Mouse (Mus musculus): ENCODE data around the gene Ostc. TPM values are rescaled to one million over a fixed set of nuclear protein-coding genes. Genes with fewer than 3 reads are reported as not detected.

Ostc gene
- polyA plus RNA-seq, 1 experiment: 97.7 TPM

DNA sequence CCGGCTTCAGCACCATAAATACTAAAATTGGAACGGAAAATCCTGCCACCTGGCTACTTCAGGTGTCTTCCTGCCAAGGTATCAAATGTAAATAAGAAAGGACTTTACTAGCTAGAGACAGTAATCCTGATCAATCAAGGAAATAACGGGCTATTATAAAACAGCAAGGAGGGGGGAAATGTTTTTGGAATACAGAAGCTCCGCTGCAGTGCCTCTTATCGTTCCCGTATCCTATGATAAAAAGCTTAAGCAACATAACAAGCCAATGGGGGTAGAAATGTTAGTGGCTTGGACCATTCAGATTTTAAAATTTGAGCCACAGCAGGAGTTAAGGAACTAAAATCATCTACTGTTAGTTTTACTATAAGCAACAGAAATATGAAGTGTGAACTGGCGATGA, 859 bp upstream of the Ostc start:
- TF ChIP-seq CTCF (IDR thresholded peaks at IDR 0.05; ENCODE audit: low read depth, low read length) (no peak), POLR2A (IDR thresholded peaks at IDR 0.05; ENCODE audit: borderline replicate concordance, low read depth, low read length) (no peak)
- H3K4me3 ChIP-seq (ENCODE audit: insufficient read depth, low read length): no peak overlapping the region
- H3K27ac ChIP-seq (ENCODE audit: insufficient read depth, low read depth, low read length): no peak overlapping the region
- H3K4me1 ChIP-seq (ENCODE audit: control insufficient read depth, insufficient read depth, low read length): peaks cover 15% of the 10 kb centered on the region

DNA sequence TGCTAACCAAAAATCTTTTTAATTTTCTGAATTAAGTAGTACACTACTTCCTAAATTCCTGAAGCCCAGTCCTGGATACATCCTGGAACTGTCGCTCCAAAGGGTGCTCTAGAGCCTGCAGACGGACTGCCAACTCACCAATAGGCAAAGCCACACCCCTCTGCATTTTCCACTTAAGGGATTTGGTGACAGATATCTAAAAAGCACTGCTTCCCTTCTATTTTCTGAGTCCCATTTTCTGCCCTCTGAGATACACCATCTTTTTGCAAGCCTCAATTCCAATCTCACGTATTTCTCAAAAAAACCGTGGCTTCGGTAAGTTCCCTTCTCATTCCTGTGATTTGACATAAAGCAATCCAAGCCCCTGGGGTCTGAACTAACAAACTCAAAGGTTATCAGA, 715 bp downstream of the Ostc start:
- Histone ChIP-seq H3K4me3 (ENCODE audit: insufficient read depth, low read length) (peak overlapping the region; percentile 84), H3K4me1 (ENCODE audit: control insufficient read depth, insufficient read depth, low read length) (peaks cover 13% of the 10 kb centered on the region), H3K27ac (ENCODE audit: insufficient read depth, low read depth, low read length) (peak overlapping the region; percentile 53)
- TF ChIP-seq POLR2A (IDR thresholded peaks at IDR 0.05; ENCODE audit: borderline replicate concordance, low read depth, low read length) (no peak), CTCF (IDR thresholded peaks at IDR 0.05; ENCODE audit: low read depth, low read length) (no peak)

DNA sequence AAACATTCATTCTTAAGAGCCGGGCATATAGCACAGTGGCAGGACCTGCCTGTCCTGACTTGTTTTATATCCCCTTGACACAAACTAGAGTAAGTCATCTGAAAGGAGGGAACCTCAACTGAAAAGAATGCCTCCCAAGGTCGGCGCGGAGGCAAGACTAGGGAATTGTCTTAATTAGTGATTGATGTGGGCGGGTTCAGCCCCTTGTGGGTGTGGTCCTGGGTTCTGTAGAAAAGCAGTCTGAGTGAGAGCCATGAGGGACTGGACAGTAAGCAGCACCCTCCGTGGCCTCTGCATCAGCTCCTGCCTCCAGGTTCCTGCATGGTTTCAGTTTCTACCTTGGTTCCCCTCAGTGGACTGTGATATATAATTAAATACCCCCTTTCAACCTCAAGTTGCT, 7.0 kb downstream of the Ostc start:
- Histone ChIP-seq H3K27ac (ENCODE audit: insufficient read depth, low read depth, low read length) (no peak overlapping the region), H3K4me1 (ENCODE audit: control insufficient read depth, insufficient read depth, low read length) (peaks cover 3% of the 10 kb centered on the region), H3K4me3 (ENCODE audit: insufficient read depth, low read length) (no peak overlapping the region)
- TF ChIP-seq POLR2A (IDR thresholded peaks at IDR 0.05; ENCODE audit: borderline replicate concordance, low read depth, low read length) (no peak), CTCF (IDR thresholded peaks at IDR 0.05; ENCODE audit: low read depth, low read length) (no peak)

DNA sequence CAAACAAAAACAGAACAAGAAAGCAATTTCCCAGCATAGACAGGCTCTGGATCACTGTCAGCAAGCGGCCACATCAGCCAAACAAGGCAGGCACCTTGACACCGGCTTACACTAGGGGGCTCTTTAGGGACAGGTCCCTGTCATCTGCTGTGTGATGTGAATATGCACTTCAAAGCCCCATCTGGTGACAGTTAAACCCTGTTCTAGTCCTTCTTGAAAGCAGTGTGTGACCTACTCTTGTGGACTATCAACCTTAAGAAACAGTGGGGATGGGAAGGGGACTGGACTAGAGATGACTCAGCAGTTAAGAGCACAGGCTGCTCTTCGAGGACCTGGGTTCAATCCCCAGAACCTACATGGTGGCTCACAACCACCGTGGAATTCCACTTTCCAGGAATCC, 11.6 kb downstream of the Ostc start:
- H3K4me3 ChIP-seq (ENCODE audit: insufficient read depth, low read length): no peak overlapping the region
- H3K27ac ChIP-seq (ENCODE audit: insufficient read depth, low read depth, low read length): no peak overlapping the region
- TF ChIP-seq POLR2A (IDR thresholded peaks at IDR 0.05; ENCODE audit: borderline replicate concordance, low read depth, low read length) (no peak), CTCF (IDR thresholded peaks at IDR 0.05; ENCODE audit: low read depth, low read length) (no peak)
- no peaks in the 10 kb centered on the region for H3K4me1 ChIP-seq (ENCODE audit: control insufficient read depth, insufficient read depth, low read length)

DNA sequence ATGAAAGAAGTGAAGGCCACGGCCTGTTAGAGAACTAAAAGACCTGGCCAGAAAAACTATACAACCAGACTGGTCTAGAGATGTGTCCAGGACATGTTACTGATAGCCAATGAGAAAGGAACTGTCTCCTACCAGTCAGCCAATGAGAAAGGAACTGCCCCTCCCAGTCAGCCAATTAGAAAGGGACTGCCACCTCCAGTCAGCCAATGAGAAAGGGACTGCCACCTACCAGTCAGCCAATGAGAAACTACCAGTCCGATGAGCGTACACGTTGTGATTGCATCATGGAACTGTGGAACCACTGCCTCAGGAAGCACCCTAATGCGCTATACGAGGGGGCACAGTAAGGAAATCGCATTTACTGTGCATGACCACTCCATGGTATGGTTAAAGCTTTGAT, 14.5 kb downstream of the Ostc start:
- no peaks in the 10 kb centered on the region for H3K4me1 ChIP-seq (ENCODE audit: control insufficient read depth, insufficient read depth, low read length)
- no peak for TF ChIP-seq CTCF (IDR thresholded peaks at IDR 0.05; ENCODE audit: low read depth, low read length)
- H3K27ac ChIP-seq (ENCODE audit: insufficient read depth, low read depth, low read length): no peak overlapping the region
- no peak overlapping the region for H3K4me3 ChIP-seq (ENCODE audit: insufficient read depth, low read length)

DNA sequence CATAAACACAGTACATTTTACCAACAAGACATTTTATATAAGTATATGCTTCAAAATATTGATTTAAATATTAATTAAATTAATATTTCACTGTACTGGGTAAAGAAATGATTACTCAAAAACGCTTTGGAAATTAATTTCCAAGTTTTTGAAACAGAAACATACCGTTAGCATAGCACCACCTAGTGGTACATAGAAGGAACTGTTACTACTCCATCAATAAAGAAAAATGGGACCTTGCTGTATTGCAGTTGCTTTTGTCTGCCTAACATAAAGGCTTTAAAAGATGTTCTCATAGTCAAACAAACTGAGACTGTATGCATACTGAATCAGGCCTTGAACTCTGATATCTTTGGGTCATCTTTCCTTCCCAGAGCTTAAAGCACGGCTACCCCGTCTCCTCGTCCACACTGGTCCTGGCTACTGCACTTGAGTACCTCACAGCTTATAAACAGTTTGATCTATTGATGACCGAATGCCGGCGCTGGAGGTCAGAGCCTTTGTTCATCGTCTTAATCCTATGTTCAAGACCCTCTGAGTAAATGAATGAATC, 15.1 kb downstream of the Ostc start:
- H3K27ac ChIP-seq (ENCODE audit: insufficient read depth, low read depth, low read length): no peak overlapping the region
- TF ChIP-seq POLR2A (IDR thresholded peaks at IDR 0.05; ENCODE audit: borderline replicate concordance, low read depth, low read length) (no peak), CTCF (IDR thresholded peaks at IDR 0.05; ENCODE audit: low read depth, low read length) (no peak)

DNA sequence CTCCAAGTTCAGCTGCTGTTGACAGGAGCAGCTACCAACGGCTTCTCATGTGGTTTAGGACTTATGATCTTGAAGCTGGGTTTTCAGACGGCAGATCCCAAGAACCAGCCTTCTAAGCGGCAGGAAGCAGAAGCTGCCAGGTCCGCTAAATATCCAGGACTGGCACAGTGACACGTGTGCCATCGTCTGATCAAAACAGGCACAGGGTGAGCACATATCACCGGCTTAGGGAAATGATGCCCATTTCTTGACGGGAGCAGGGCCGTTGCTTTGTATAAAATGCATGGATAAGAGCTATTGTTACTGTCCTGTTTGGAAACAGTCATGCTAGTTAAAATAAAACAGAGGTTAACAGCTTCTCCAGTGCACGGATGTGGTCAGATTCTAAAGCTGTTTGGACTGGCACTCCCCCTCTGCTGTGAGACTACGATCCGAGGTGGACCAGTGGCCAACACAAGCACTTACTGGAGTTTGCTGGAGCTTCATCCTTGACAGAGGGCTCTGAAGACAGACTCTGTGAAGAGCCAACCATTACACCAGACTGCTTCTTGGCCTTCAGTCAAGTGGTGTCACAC, 17.6 kb downstream of the Ostc start:
- TF ChIP-seq POLR2A (IDR thresholded peaks at IDR 0.05; ENCODE audit: borderline replicate concordance, low read depth, low read length): no peak
- no peak for TF ChIP-seq CTCF (IDR thresholded peaks at IDR 0.05; ENCODE audit: low read depth, low read length)
- H3K27ac ChIP-seq (ENCODE audit: insufficient read depth, low read depth, low read length): no peak overlapping the region
- no peaks in the 10 kb centered on the region for H3K4me1 ChIP-seq (ENCODE audit: control insufficient read depth, insufficient read depth, low read length)
- no peak overlapping the region for H3K4me3 ChIP-seq (ENCODE audit: insufficient read depth, low read length)

More for the DNA sequence above, 15.1 kb downstream of the Ostc start:
- Histone ChIP-seq H3K4me1 (ENCODE audit: control insufficient read depth, insufficient read depth, low read length) (no peaks in the 10 kb centered on the region), H3K4me3 (ENCODE audit: insufficient read depth, low read length) (no peak overlapping the region)

DNA sequence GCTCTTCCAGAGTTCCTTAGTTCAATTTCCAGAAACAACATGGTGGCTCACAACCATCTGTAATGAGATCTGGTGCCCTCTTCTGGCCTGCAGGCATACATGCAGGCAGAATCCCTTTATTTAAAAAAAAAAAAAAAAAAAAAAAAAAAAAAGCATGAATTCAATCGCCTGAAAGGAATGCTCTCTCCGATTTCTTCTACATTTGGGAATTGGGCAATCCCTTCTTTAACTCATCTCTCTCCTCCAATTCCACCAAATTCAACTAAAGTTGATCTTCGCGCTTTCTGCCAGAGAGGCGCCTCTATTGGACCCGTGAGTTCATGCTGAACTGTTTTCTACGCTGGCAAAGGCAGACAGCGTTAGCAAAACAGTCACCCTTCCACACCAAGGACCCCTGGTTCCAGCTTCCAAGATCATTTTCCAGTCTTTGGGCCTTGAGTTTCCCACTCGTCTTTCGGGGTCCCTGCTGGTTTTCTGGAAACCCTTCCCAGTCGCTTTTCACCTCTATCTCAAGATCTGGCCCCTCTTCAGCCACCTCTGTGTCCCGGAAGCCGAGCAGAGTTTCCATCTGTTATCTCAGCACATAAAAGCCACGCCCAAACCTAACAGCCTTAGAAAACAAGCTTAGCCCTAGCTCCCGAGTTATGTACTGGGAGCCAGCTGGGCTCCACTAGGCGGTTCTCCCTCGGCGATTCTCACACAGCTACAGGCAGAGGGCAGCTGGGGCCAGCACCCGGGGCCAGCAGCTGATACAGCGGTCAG, 18.2 kb downstream of the Ostc start:
- Histone ChIP-seq H3K4me3 (ENCODE audit: insufficient read depth, low read length) (no peak overlapping the region), H3K27ac (ENCODE audit: insufficient read depth, low read depth, low read length) (no peak overlapping the region), H3K4me1 (ENCODE audit: control insufficient read depth, insufficient read depth, low read length) (no peaks in the 10 kb centered on the region)
- TF ChIP-seq POLR2A (IDR thresholded peaks at IDR 0.05; ENCODE audit: borderline replicate concordance, low read depth, low read length): no peak
- no peak for TF ChIP-seq CTCF (IDR thresholded peaks at IDR 0.05; ENCODE audit: low read depth, low read length)

DNA sequence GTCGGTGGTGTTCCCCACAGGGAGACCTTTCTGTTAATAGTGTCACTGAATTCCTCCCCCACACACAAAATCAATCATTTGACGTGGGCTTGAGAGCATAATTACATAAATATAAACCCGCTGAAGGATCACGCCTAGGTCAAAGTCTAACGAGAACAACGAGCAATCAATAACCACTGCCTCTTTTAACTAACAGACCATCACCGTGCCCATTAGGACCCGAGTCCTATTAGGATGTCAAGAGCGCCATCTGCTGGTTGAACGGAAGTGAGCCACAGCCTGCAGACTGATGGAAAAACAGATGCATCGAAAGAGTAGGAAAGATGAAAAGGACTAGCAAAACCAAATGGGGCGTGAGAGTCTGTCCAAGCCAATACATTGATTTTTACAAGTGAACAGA, 19.6 kb downstream of the Ostc start:
- H3K4me3 ChIP-seq (ENCODE audit: insufficient read depth, low read length): no peak overlapping the region
- TF ChIP-seq CTCF (IDR thresholded peaks at IDR 0.05; ENCODE audit: low read depth, low read length) (peak; percentile 35; the same call in 1 of the 2 replicates), POLR2A (IDR thresholded peaks at IDR 0.05; ENCODE audit: borderline replicate concordance, low read depth, low read length) (no peak)
- H3K27ac ChIP-seq (ENCODE audit: insufficient read depth, low read depth, low read length): no peak overlapping the region
- no peaks in the 10 kb centered on the region for H3K4me1 ChIP-seq (ENCODE audit: control insufficient read depth, insufficient read depth, low read length)

DNA sequence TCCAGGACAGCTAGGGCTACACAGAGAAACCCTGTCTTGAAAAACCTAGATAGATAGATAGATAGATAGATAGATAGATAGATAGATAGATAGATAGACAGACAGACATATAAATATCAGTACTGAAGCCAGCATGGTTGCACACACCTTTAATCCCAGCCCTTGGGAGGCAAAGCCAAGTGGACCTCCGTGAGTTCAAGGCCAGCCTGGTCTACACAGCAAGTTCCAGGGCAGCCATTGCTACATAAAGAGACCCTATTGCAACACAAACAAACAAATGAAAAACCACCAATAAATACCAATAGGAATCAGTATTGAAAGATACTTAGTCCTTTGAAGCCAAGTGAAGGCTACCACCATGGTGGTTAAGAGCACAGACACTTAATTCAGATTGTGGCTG, 22.2 kb downstream of the Ostc start:
- TF ChIP-seq POLR2A (IDR thresholded peaks at IDR 0.05; ENCODE audit: borderline replicate concordance, low read depth, low read length): no peak
- no peak for TF ChIP-seq CTCF (IDR thresholded peaks at IDR 0.05; ENCODE audit: low read depth, low read length)
- Histone ChIP-seq H3K4me3 (ENCODE audit: insufficient read depth, low read length) (no peak overlapping the region), H3K27ac (ENCODE audit: insufficient read depth, low read depth, low read length) (no peak overlapping the region), H3K4me1 (ENCODE audit: control insufficient read depth, insufficient read depth, low read length) (no peaks in the 10 kb centered on the region)

Data from bone marrow macrophage, adult 2 months (primary cell).